Mouse (Mus musculus) ES-Bruce4 (cell line): Measurements from ENCODE around the gene Myo18b. TPM values are rescaled to one million over a fixed set of nuclear protein-coding genes. Genes with fewer than 3 reads are reported as not detected.

ENCODE experiments used
- H3K27ac ChIP-seq: 2 replicates; pipeline ENCODE4 v1.5.1; 2012; ENCODE audit warnings: low read length, inconsistent platforms; ENCODE audit not compliant: insufficient read depth
- H3K27me3 ChIP-seq: 2 replicates; pipeline ENCODE4 v1.6.1; 2012; ENCODE audit warnings: mild to moderate bottlenecking, low read length, inconsistent platforms; ENCODE audit not compliant: control insufficient read depth, poor library complexity, insufficient read depth, severe bottlenecking
- H3K36me3 ChIP-seq: 2 replicates; pipeline ENCODE4 v1.6.1; 2012; ENCODE audit warnings: inconsistent platforms, mild to moderate bottlenecking, low read length, moderate library complexity; ENCODE audit not compliant: control insufficient read depth, poor library complexity, insufficient read depth, severe bottlenecking
- H3K4me1 ChIP-seq: one replicate; pipeline ENCODE4 v1.8.1; 2011; ENCODE audit warnings: low read length; ENCODE audit not compliant: control insufficient read depth, insufficient read depth
- H3K4me3 ChIP-seq: 2 replicates; pipeline ENCODE4 v1.5.1; 2011; ENCODE audit warnings: low read depth, mild to moderate bottlenecking, low read length
- H3K9ac ChIP-seq: 2 replicates; pipeline ENCODE4 v1.6.1; 2012; ENCODE audit warnings: low read depth, mild to moderate bottlenecking, inconsistent platforms; ENCODE audit not compliant: poor library complexity, severe bottlenecking
- H3K9me3 ChIP-seq: replicated peaks from 2 replicates; pipeline ENCODE4 v1.6.1; 2012; ENCODE audit warnings: mild to moderate bottlenecking, low read length, inconsistent platforms; ENCODE audit not compliant: control insufficient read depth, poor library complexity, insufficient read depth, severe bottlenecking
- CTCF ChIP-seq: IDR thresholded peaks from one replicate; pipeline ENCODE4 v1.8.1; 2011; ENCODE audit warnings: low read depth, low read length
- EP300 ChIP-seq: IDR thresholded peaks from 2 replicates; pipeline ENCODE4 v1.6.1; 2011; ENCODE audit warnings: low read depth, low read length; ENCODE audit not compliant: insufficient read depth
- POLR2A ChIP-seq: IDR thresholded peaks from one replicate; pipeline ENCODE4 v1.8.1; 2011; ENCODE audit warnings: low read length; ENCODE audit not compliant: insufficient read depth
- polyA plus RNA-seq: library from polyadenylated mRNA; stranded (reverse); fragments of >200 nt; gene quantifications from 2 replicates; pipeline ENCODE4 v1.2.4, GENCODE M21; 2011; ENCODE audit warnings: low read depth; ENCODE audit not compliant: missing spikeins, insufficient read depth, insufficient read length

The Myo18b gene
- polyA plus RNA-seq, 1 experiment = 0.69 TPM

DNA sequence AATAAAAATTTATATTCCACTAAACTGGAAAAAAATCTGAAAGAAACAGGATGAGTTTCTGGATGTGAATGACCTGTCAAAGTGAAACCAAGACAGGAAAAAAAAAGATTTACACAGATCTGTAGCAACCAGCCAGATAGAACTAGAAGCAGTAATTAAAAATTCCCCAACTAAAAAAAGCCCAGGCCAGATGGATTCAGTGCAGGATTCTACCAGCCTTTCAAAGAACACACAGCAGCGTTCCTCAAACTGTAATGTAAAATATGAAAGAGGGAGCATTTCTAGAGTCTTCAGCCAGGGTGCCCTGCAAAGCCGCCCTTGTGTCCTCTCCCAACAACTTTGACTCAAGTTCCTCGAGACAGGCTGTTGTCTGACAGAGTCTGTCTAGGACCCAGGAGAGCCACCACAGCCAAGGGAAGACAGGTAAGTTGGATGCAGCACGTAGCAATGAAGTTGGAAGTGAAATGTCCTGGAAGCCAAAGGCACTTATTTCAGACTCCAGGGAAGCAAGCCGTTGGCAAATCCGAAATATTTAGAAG, 246.9 kb downstream of the Myo18b start:
- no peaks in the 10 kb centered on the region for H3K9me3 ChIP-seq
- no peak overlapping the region for H3K4me3 ChIP-seq
- TF ChIP-seq POLR2A (no peak), EP300 (no peak), CTCF (no peak)
- no peak overlapping the region for H3K27ac ChIP-seq
- no peak overlapping the region for H3K9ac ChIP-seq
- H3K4me1 ChIP-seq = no peaks in the 10 kb centered on the region
- no peaks in the 10 kb centered on the region for H3K27me3 ChIP-seq
- no peaks in the 10 kb centered on the region for H3K36me3 ChIP-seq

DNA sequence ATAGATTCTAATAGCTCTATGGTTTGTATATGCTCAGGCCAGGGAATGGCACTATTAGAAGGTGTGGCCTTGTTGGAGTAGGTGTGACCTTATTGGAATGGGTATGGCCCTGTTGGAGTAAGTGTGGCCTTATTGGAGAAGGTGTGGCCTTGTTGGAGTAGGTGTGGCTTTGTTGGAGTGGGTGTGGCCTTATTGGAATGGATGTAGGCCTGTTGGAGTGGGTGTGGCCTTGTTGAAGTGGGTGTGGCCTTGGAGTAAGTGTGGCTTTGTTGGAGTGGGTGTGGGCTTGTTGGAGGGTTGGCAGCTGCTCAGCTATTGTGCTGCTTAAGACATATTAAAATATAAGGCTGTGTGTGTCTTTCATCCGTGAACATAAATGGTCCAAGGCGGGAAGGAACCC, 249.3 kb downstream of the Myo18b start:
- Histone ChIP-seq H3K36me3 (no peaks in the 10 kb centered on the region), H3K9ac (no peak overlapping the region), H3K27ac (no peak overlapping the region), H3K4me3 (no peak overlapping the region), H3K27me3 (no peaks in the 10 kb centered on the region), H3K4me1 (no peaks in the 10 kb centered on the region), H3K9me3 (no peaks in the 10 kb centered on the region)
- no peak for TF ChIP-seq CTCF
- no peak for TF ChIP-seq EP300
- no peak for TF ChIP-seq POLR2A

GRCm38 (mm10) chr5:112645535-112645934, 250.6 kb downstream of the Myo18b start:
- H3K9ac ChIP-seq = no peak overlapping the region
- H3K9me3 ChIP-seq = no peaks in the 10 kb centered on the region
- no peaks in the 10 kb centered on the region for H3K4me1 ChIP-seq
- H3K27ac ChIP-seq = no peak overlapping the region
- no peak overlapping the region for H3K4me3 ChIP-seq
- TF ChIP-seq POLR2A (no peak), EP300 (no peak), CTCF (no peak)
- H3K27me3 ChIP-seq = no peaks in the 10 kb centered on the region
- no peaks in the 10 kb centered on the region for H3K36me3 ChIP-seq

- no peak overlapping the region for H3K27ac ChIP-seq
- no peaks in the 10 kb centered on the region for H3K4me1 ChIP-seq
- H3K27me3 ChIP-seq = no peaks in the 10 kb centered on the region
- peak; percentile 35; the same call in 1 of the 2 replicates for TF ChIP-seq EP300
- TF ChIP-seq CTCF = no peak
- H3K36me3 ChIP-seq = no peaks in the 10 kb centered on the region
- H3K4me3 ChIP-seq = 0 out of 2 replicates have a peak overlapping the region, but pooled peaks have one; percentile 3
- H3K9me3 ChIP-seq = no peaks in the 10 kb centered on the region
- no peak overlapping the region for H3K9ac ChIP-seq
These were observed 252.5 kb downstream of the Myo18b start for GRCm38 (mm10) chr5:112643533-112644272.

GRCm38 (mm10) chr5:112642731-112643130, 253.4 kb downstream of the Myo18b start:
- Histone ChIP-seq H3K9ac (no peak overlapping the region), H3K36me3 (no peaks in the 10 kb centered on the region), H3K9me3 (no peaks in the 10 kb centered on the region), H3K4me1 (no peaks in the 10 kb centered on the region), H3K27me3 (no peaks in the 10 kb centered on the region), H3K4me3 (no peak overlapping the region), H3K27ac (no peak overlapping the region)
- TF ChIP-seq CTCF = peak; percentile 86
- no peak for TF ChIP-seq POLR2A

DNA sequence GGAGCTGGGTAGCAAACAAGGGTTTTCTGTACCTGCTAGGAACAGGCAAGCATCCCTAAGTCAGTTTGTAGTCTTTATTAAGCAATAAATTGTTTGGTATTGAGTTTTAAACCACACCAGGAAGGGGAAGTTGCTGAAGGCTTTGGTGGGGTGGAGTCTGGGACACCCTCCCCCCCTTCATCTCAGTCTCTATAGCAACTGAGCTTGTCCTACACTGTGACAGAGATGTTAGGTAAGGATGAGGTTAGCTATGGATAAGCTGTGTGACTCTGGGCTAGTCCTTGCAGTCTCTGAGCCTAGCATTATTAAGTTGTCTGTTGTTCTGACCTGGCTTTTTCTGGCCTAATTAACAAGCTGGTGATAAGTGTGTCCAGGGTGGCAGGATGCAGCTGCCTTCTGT, 254.4 kb downstream of the Myo18b start:
- Histone ChIP-seq H3K36me3 (no peaks in the 10 kb centered on the region), H3K9me3 (no peaks in the 10 kb centered on the region), H3K4me3 (no peak overlapping the region), H3K9ac (no peak overlapping the region), H3K27ac (no peak overlapping the region), H3K27me3 (no peaks in the 10 kb centered on the region), H3K4me1 (peaks cover 2% of the 10 kb centered on the region)
- TF ChIP-seq EP300 (no peak), POLR2A (no peak), CTCF (no peak)
